In genomic region chr1:75234606-75235005, GRCm38 (mm10) we compare ENCODE assay signal across 8 mouse cellular contexts. TPM values are rescaled to one million over a fixed set of nuclear protein-coding genes. Genes with fewer than 3 reads are reported as not detected.
DNase-seq lines count a peak whose midpoint lies in the region; ATAC-seq and TF ChIP-seq lines count a peak whose summit lies in the region.

No protein-coding gene starts in this region.

- CTCF ChIA-PET in Patski (lab: Charles Lee), result interaction anchor here (0.6 to 2.3 kb wide), 5 partner anchors 9 to 18 kb away, joined by 3 to 9 read pairs (median 4); partner anchors contain the start of gene Tuba4a

- no peaks in the 10 kb centered on the region for H3K36me3 ChIP-seq in heart, embryonic 11.5 days (ENCODE audit: control insufficient read depth, insufficient read depth, low read length)

- POLR2A ChIA-PET in Patski (lab: Charles Lee), result interaction anchor here (1.5 to 2.9 kb wide), 2 partner anchors 9 to 20 kb away, joined by 3 to 8 read pairs; no protein-coding TSS in a partner anchor

- H3K9ac ChIP-seq in heart, embryonic 11.5 days (ENCODE audit: low read depth, low read length), result no peak overlapping the region

- peak overlapping the region; percentile 14; the same call in 1 of the 2 replicates for H3K4me2 ChIP-seq in heart, embryonic 11.5 days

- H3K27me3 ChIP-seq in Patski, result no peaks in the 10 kb centered on the region
- 0 out of 2 replicates have a peak, but pooled peaks cover 3% of the 10 kb centered on the region for H3K27me3 ChIP-seq in heart, embryonic 11.5 days (ENCODE audit: control insufficient read depth, insufficient read depth, low read length)

- TF ChIP-seq CTCF in Patski (IDR thresholded peaks at IDR 0.05), result no peak

- in situ Hi-C loops in Patski (cut with MboI; ENCODE audit: low pct_unique_long_range_greater_than_20kb), result no loop called here

- peaks cover 16% of the 10 kb centered on the region for H3K4me1 ChIP-seq in heart, embryonic 11.5 days (ENCODE audit: control insufficient read depth, insufficient read depth, low read length)

- H3K4me3 ChIP-seq in heart, embryonic 11.5 days (ENCODE audit: low read depth, low read length), result no peak overlapping the region

- ATAC-seq in Patski, result peak; percentile 36
- no peak for ATAC-seq in heart, embryonic 11.5 days (replicated peaks; ENCODE audit: insufficient number of reproducible peaks, low FRiP score, low TSS enrichment)

- no peak overlapping the region for H3K27ac ChIP-seq in heart, embryonic 11.5 days (ENCODE audit: low read depth, low read length)

- no peaks in the 10 kb centered on the region for H3K9me3 ChIP-seq in heart, embryonic 11.5 days (replicated peaks; ENCODE audit: control insufficient read depth, low read length)

- WGBS in heart, embryonic 11.5 days (ENCODE audit: insufficient replicate concordance), result 2% methylated on average over 8 of the region's 8 CpGs

- peak; percentile 64 to 69 for DNase-seq in CD8-positive naive resting alpha-beta T cell, adult 2 months (ENCODE audit: low read depth in 2 of 2, low spot score in 2 of 2)
- DNase-seq in Patski (ENCODE audit: low read depth, low spot score), result no peak
- peak; percentile 77 for DNase-seq in embryo, embryonic 10 days (ENCODE audit: low spot score)
- DNase-seq in kidney, postnatal 25 days, result peak; percentile 76 to 85
- DNase-seq in lung, postnatal 14 days, result peak; percentile 65
- DNase-seq in retina, postnatal 1 day, result peak; percentile 87
- no peak for DNase-seq in urinary bladder, postnatal 10 days (ENCODE audit: low spot score)

RNA-seq across cellular contexts. Expression of gene Dnajb2, which starts 1.6 kb away (rescaled TPM):
- 54.1 TPM for polyA plus RNA-seq in Patski (2021)
- polyA plus RNA-seq in heart, embryonic 11.5 days (2014; fragmentation: Nextera tagmentation; extraction: Ambion mirVana), result 15.3 and 17.6 TPM in 2 replicates

RNA-seq across cellular contexts. Expression of gene A630095N17Rik, which starts 2.7 kb away (rescaled TPM):
- polyA plus RNA-seq in Patski (2021), result 0.15 TPM
- polyA plus RNA-seq in heart, embryonic 11.5 days (2014; fragmentation: Nextera tagmentation; extraction: Ambion mirVana), result not detected in 2 replicates

RNA-seq across cellular contexts. Expression of gene Tuba4a, which starts 14.9 kb away (rescaled TPM):
- polyA plus RNA-seq in Patski (2021), result 200 TPM
- 39.2 and 39.8 TPM in 2 replicates for polyA plus RNA-seq in heart, embryonic 11.5 days (2014; fragmentation: Nextera tagmentation; extraction: Ambion mirVana)

RNA-seq across cellular contexts. Expression of gene Stk16, which starts 24.0 kb away (rescaled TPM):
- polyA plus RNA-seq in Patski (2021), result 181 TPM
- polyA plus RNA-seq in heart, embryonic 11.5 days (2014; fragmentation: Nextera tagmentation; extraction: Ambion mirVana), result 81.7 and 82.8 TPM in 2 replicates

RNA-seq across cellular contexts. Expression of gene Glb1l, which starts 24.0 kb away (rescaled TPM):
- polyA plus RNA-seq in Patski (2021), result 30.9 TPM
- 6.8 and 8.4 TPM in 2 replicates for polyA plus RNA-seq in heart, embryonic 11.5 days (2014; fragmentation: Nextera tagmentation; extraction: Ambion mirVana)

Comparison
In these comparisons a context has a peak if more than half of its experiments do, and no peak if none do; other contexts are left out.
1. DNase-seq: peak in CD8-positive naive resting alpha-beta T cell, adult 2 months (2 of 2), embryo, embryonic 10 days (single experiment), kidney, postnatal 25 days (2 of 2), lung, postnatal 14 days (single experiment) and retina, postnatal 1 day (single experiment); none in Patski (single experiment) and urinary bladder, postnatal 10 days (single experiment).